Mouse (Mus musculus) intestine, embryonic 14.5 days (tissue): ENCODE results near the gene Ubash3b. TPM values are rescaled to one million over a fixed set of nuclear protein-coding genes. Genes with fewer than 3 reads are reported as not detected.

Source experiments
- ATAC-seq: fragments of 200-750 bp; cut with Nextera tagmentation; replicated peaks from 2 replicates; pipeline ENCODE4 v1.8.0; 2017; ENCODE audit warnings: low read depth, moderate number of reproducible peaks, moderate TSS enrichment, moderate library complexity; ENCODE audit not compliant: low FRiP score, low TSS enrichment
- DNase-seq: peaks from one replicate; pipeline ENCODE4 v3.0.0-alpha.2; 2018; ENCODE audit warnings: low spot score
- H3K27ac ChIP-seq: fragments of 300-500 bp; sonication (generic); 2 replicates; pipeline ENCODE4 v1.5.1; 2014; ENCODE audit warnings: low read depth, mild to moderate bottlenecking, control low read depth
- H3K27me3 ChIP-seq: fragments of 300-500 bp; sonication (generic); replicated peaks from 2 replicates; pipeline ENCODE4 v1.6.1; 2014; ENCODE audit warnings: low read length, control low read depth; ENCODE audit not compliant: control insufficient read depth, insufficient read depth
- H3K36me3 ChIP-seq: fragments of 300-500 bp; sonication (generic); 2 replicates; pipeline ENCODE4 v1.6.1; 2014; ENCODE audit warnings: low read length, control low read depth; ENCODE audit not compliant: control insufficient read depth, insufficient read depth
- H3K4me1 ChIP-seq: fragments of 300-500 bp; sonication (generic); replicated peaks from 2 replicates; pipeline ENCODE4 v1.6.1; 2014; ENCODE audit warnings: low read length, control low read depth, mixed read lengths; ENCODE audit not compliant: control insufficient read depth, insufficient read depth
- H3K4me2 ChIP-seq: fragments of 300-500 bp; sonication (generic); 2 replicates; pipeline ENCODE4 v1.6.1; 2014; ENCODE audit warnings: low read length
- H3K4me3 ChIP-seq: fragments of 300-500 bp; sonication (generic); 2 replicates; pipeline ENCODE4 v1.5.1; 2014; ENCODE audit warnings: low read depth, low read length, control low read depth, mixed read lengths
- H3K9ac ChIP-seq: fragments of 300-500 bp; sonication (generic); 2 replicates; pipeline ENCODE4 v1.6.1; 2014; ENCODE audit warnings: mild to moderate bottlenecking, low read length
- H3K9me3 ChIP-seq: fragments of 300-500 bp; sonication (generic); 2 replicates; pipeline ENCODE4 v1.6.1; 2016; ENCODE audit warnings: low read length, control low read depth; ENCODE audit not compliant: control insufficient read depth
- WGBS: fragments of 180-500 bp; shearing (Covaris S2); extraction: QIAGEN DNeasy Blood & Tissue Kit; methylation state at CpG from one replicate; pipeline ENCODE4 v1.1.7; 2014; 5-methylcytosine and 5-hydroxymethylcytosine counted together
- polyA plus RNA-seq: library from polyadenylated mRNA; unstranded; fragments of >200 nt; fragmentation: Nextera tagmentation; extraction: Ambion mirVana; gene quantifications from 2 replicates; pipeline ENCODE4 v1.2.1, GENCODE M21; 2014

Gene Ubash3b
- polyA plus RNA-seq, 1 experiment from 2014 or later, result 5.5 TPM

DNA sequence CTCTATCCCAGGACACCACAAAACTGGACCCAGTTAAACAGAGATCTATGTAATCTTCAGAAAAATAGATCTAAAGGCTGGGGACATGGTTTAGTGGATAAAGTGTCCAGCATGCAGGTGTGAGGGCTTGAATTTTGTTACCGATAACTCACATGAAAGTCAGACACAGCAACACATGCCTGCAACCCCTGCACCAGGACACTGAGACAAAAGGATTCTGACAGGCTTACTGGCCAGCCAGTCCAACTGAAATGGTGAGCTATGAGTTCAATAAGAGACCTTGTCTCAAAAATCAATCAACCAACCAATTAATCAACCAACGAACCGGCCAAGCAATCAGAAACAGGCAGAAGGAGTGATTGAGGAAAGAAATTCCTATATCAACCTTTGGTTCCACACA lies 177.7 kb downstream of the Ubash3b start:
- ATAC-seq, result no peak
- DNase-seq, result no peak
- WGBS, result 73% methylated on average over 3 of the region's 3 CpGs
- H3K4me2 ChIP-seq, result no peak overlapping the region
- H3K27ac ChIP-seq, result no peak overlapping the region
- H3K9ac ChIP-seq, result no peak overlapping the region
- no peak overlapping the region for H3K4me3 ChIP-seq
- H3K9me3 ChIP-seq, result no peaks in the 10 kb centered on the region
- no peaks in the 10 kb centered on the region for H3K27me3 ChIP-seq
- no peaks in the 10 kb centered on the region for H3K36me3 ChIP-seq
- H3K4me1 ChIP-seq, result no peaks in the 10 kb centered on the region

DNA sequence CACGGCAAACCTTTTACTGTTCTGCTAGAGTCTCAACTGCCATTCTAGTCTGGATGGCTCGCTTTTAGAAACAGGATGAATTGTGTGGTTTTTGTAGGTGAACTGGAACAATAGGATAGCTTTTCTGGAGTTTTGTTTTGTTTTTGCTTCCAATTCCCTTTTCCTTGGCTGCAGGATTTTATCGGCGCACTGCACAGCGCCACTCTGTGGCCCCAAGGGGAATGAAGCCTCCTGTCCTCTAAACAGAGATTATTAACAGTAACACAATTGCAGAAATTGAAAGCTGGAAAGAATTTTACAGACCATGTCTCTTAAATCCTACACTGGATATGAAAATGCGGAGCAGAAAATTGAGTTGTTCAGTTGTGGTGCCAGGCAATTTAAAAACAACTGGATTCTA lies 179.0 kb downstream of the Ubash3b start:
- Histone ChIP-seq H3K4me3 (no peak overlapping the region), H3K9ac (no peak overlapping the region), H3K4me2 (no peak overlapping the region), H3K4me1 (no peaks in the 10 kb centered on the region), H3K36me3 (no peaks in the 10 kb centered on the region), H3K9me3 (no peaks in the 10 kb centered on the region), H3K27ac (no peak overlapping the region), H3K27me3 (no peaks in the 10 kb centered on the region)
- 37% methylated on average over 6 of the region's 6 CpGs for WGBS
- DNase-seq, result no peak
- ATAC-seq, result no peak

DNA sequence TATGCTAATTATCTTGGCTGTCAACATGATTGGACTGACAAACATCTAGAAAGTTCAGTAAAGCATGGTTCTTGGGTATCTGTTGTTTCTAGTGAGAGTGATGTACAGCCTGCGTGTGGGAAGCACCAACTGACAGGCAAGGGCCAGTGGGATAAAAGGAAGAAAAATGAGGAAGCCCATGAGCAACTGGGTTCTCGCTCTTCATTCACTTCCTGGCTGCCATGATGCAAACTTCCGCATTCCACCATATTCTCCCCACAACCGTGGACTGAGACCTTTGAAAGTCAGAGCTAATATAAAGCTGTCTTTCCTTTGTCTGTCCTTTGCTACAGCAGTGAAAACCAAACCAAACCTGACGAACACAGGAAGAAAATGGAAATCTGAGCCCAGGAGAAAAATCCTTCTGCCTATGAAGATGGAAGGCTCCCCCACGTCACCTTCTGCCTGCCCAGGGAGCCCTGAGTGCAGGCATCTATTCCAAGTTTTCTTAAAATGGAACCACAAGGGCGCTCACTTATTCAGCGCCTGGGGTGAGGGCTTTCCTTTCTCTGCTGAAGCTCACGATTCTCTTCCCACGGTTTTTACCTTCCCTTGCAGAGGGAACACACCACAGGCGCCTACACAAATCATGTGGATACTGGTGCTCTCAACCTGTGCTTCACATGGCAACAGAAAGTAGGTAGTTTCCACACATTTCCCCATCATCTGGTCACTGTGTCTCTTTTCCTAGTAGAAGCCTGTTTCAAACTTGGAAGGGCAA lies 187.3 kb downstream of the Ubash3b start:
- 71% methylated on average over 11 of the region's 11 CpGs for WGBS
- Histone ChIP-seq H3K27ac (no peak overlapping the region), H3K4me2 (no peak overlapping the region), H3K36me3 (no peaks in the 10 kb centered on the region), H3K4me3 (no peak overlapping the region), H3K4me1 (no peaks in the 10 kb centered on the region), H3K9me3 (no peaks in the 10 kb centered on the region), H3K27me3 (no peaks in the 10 kb centered on the region), H3K9ac (no peak overlapping the region)
- DNase-seq, result no peak
- no peak for ATAC-seq

DNA sequence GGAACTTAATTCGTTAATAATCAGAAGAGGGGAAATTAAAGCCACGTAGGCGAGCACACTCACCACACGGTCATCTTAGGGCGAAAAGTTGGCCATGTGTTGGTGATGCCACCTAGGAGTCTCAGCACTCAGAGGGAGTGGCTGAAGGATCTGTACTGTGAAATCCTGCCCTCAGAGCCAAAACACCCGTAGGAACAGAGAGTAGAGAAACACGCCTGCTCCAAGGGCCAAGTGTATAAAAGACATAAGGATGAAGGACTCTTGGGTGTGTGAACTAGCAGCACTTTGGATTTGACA lies 197.1 kb downstream of the Ubash3b start:
- ATAC-seq, result no peak
- DNase-seq, result peak; percentile 53
- no peak overlapping the region for H3K27ac ChIP-seq
- 24% methylated on average over 7 of the region's 7 CpGs for WGBS
- peak overlapping the region; percentile 71 for H3K4me2 ChIP-seq
- H3K27me3 ChIP-seq, result peaks cover 27% of the 10 kb centered on the region
- H3K4me1 ChIP-seq, result no peaks in the 10 kb centered on the region
- no peaks in the 10 kb centered on the region for H3K36me3 ChIP-seq
- H3K9ac ChIP-seq, result no peak overlapping the region
- no peak overlapping the region for H3K4me3 ChIP-seq
- H3K9me3 ChIP-seq, result no peaks in the 10 kb centered on the region

DNA sequence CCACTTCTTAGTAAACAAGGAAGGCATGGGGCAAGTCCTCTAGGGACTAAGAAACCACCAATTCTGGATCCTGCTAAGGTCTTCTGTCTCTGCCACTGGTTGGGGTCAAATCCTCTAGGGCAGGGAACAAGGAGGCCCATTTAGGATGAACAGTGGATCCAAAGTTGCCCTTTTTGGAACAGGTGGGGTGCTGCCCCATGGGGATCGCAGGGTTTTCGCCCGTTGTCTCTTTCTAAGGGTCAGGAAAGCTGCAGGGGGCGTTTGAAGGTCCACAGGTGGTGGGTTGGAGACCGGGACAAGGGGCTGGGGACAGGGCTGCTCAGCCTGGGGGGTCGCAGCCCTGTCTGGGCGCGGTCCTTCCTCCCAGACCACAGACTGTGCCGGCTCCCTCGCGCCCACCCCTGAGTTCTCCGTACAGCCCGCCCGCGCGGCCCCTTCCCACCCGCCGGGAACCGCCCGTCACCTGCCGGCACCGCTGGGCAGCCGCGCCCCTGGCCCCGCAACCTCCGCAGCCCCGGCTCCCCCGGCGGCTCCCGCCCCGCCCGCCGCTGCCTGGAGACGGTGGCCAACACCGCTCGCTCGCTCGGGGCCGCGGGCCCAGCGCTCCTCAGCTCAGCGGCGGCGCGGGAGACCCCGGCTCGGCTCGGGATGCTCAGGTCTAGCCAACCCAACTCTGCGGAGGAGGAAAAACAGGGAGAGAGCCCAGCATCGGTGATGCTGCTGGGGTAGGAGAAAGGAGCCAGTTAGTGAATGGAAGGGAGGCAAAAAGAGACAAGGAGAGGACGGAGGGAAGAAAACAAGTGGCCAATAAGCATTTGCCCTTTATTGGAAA lies 197.7 kb downstream of the Ubash3b start, which contains the start of gene Jhy:
Gene Jhy, minus strand, starts transcription at position 533 of the 832 bp plus-strand sequence.
- H3K36me3 ChIP-seq, result no peaks in the 10 kb centered on the region
- peaks cover 27% of the 10 kb centered on the region for H3K27me3 ChIP-seq
- H3K27ac ChIP-seq, result no peak within 1 kb of the TSS
- H3K4me3 ChIP-seq, result peak within 1 kb of the TSS; percentile 34
- H3K4me1 ChIP-seq, result no peaks in the 10 kb centered on the region
- 2% methylated on average over 50 of the region's 51 CpGs for WGBS
- peak; percentile 57 for DNase-seq
- peak within 1 kb of the TSS; percentile 71 for H3K4me2 ChIP-seq
- no peak within 1 kb of the TSS for H3K9ac ChIP-seq
- peak; percentile 66; the same call in 1 of the 2 replicates for ATAC-seq
- H3K9me3 ChIP-seq, result no peaks in the 10 kb centered on the region

DNA sequence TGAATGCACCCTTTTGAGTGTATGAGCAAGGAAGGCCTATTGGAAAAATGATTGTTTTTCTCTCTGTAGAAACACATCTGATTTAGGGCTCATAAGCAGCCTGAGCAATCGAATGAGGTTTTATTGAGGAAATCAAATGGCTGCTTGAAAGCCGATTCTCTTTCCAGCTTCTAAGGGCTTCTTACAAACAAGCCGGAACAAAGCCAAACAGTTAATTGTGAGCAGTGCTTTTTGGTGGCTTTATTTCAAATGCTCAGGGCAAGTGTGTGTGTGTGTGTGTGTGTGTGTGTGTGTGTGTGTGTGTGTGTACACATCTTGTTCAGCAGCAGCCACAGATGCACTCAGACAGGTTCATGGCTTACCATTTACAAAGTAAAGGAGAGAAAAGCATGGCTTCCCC lies 200.1 kb downstream of the Ubash3b start:
- WGBS, result 66% methylated on average over 3 of the region's 3 CpGs
- Histone ChIP-seq H3K9ac (no peak overlapping the region), H3K9me3 (no peaks in the 10 kb centered on the region), H3K4me2 (no peak overlapping the region), H3K27ac (no peak overlapping the region), H3K4me3 (no peak overlapping the region), H3K36me3 (no peaks in the 10 kb centered on the region), H3K27me3 (peaks cover 27% of the 10 kb centered on the region), H3K4me1 (no peaks in the 10 kb centered on the region)
- DNase-seq (no peak), ATAC-seq (no peak)

Other genes with a start within 250 kb of the Ubash3b start
- gene Jhy, start 197.6 kb downstream of the Ubash3b start, polyA plus RNA-seq, result 0.05 TPM in 1 of 2 replicates, not detected in the other
- 0.43 and 0.74 TPM in 2 replicates for gene Crtam, start 157.1 kb downstream of the Ubash3b start, polyA plus RNA-seq